Mouse (Mus musculus) adrenal gland, postnatal 4 days (tissue): ENCODE results near the gene Spin2e. TPM values are rescaled to one million over a fixed set of nuclear protein-coding genes. Genes with fewer than 3 reads are reported as not detected.
"Not testable (repeated sequence)": the region's sequence is repeated elsewhere in the genome, so short reads cannot be mapped to it uniquely, and the experiment has no call there.

Experiments
- DNase-seq, 2 experiments: peaks; one replicate each; pipeline ENCODE4 v3.0.0; 2021 to 2022; ENCODE audit warnings: low spot score in 2 of 2, mixed read lengths in 2 of 2
- long read RNA-seq, 2 experiments: library from polyadenylated mRNA; stranded (forward); transcript quantifications; one replicate each; pipeline ENCODE4 v2.0.0; 2021
- total RNA-seq, 2 experiments: library from RNA; stranded (reverse); gene quantifications; 2 replicates each; pipeline ENCODE4 v1.2.3; 2021

Spin2e gene
- total RNA-seq, result not detected
- long read RNA-seq, experiment 1, result 0 reads
- long read RNA-seq, experiment 2, result 0 reads

GRCm38 (mm10) chrX:31618820-31619219, at the start of gene Spin2e:
TSS of gene Spin2e (minus strand) at chrX:31618920.
- not testable (repeated sequence) for DNase-seq

DNA sequence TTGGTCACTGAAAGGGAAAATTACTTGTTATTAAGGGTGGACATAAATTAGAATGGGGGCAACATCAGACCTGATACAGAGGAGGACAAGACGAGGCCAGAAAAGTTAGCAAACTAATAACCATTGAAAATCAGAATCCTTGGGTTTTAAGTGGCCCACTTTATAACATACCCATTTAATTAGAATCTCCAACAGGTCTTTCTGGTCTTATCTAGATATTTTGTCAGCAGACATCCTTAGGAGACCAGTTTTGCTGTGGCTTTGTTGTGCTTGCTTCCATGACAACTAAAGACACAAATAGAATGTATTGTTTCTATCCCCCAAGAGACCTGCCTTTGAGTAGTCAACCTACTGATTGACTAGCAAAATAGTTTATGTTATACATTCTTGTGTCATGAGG, 44.5 kb downstream of the Spin2e start, which contains the start of gene Gm21883:
Gm21883 (minus strand) TSS at position 101 of the 400 bp plus-strand sequence.
- not testable (repeated sequence) for DNase-seq

Other genes with a start within 250 kb of the Spin2e start
- not detected for gene Btbd35f19, start 235.0 kb downstream of the Spin2e start, total RNA-seq
- gene Gm21883, start 44.6 kb downstream of the Spin2e start, total RNA-seq, result not detected
- not detected for gene Btbd35f25, start 98.2 kb upstream of the Spin2e start, total RNA-seq